Mouse (Mus musculus) cerebellum, adult 11 months (tissue): ENCODE data around the gene Pou2f1.

Source experiments
- DNase-seq: peaks from one replicate; pipeline ENCODE4 v3.0.0; 2022

The Pou2f1 gene

GRCm38 (mm10) chr1:165840548-165841230 is 161.8 kb downstream of the Pou2f1 start:
- no peak for DNase-seq

GRCm38 (mm10) chr1:165839201-165839600 is 163.3 kb downstream of the Pou2f1 start:
- DNase-seq, result no peak

- no peak for DNase-seq
These were observed 164.9 kb downstream of the Pou2f1 start for GRCm38 (mm10) chr1:165837546-165837945.

- DNase-seq, result no peak
These were observed 166.0 kb downstream of the Pou2f1 start for GRCm38 (mm10) chr1:165836461-165836860.

GRCm38 (mm10) chr1:165834633-165834975 is 167.9 kb downstream of the Pou2f1 start:
- DNase-seq, result no peak

GRCm38 (mm10) chr1:165833910-165834632 is 168.4 kb downstream of the Pou2f1 start:
- DNase-seq, result no peak

- DNase-seq, result no peak
These were observed 169.2 kb downstream of the Pou2f1 start for GRCm38 (mm10) chr1:165833244-165833643.

GRCm38 (mm10) chr1:165829890-165830289 is 172.6 kb downstream of the Pou2f1 start:
- no peak for DNase-seq

- no peak for DNase-seq
These were observed 173.9 kb downstream of the Pou2f1 start for GRCm38 (mm10) chr1:165828615-165829014.

- no peak for DNase-seq
These were observed 174.3 kb downstream of the Pou2f1 start for GRCm38 (mm10) chr1:165828173-165828572.

- no peak for DNase-seq
These were observed 180.4 kb downstream of the Pou2f1 start for GRCm38 (mm10) chr1:165822031-165822430.

GRCm38 (mm10) chr1:165819147-165819546 is 183.3 kb downstream of the Pou2f1 start:
- DNase-seq, result no peak

GRCm38 (mm10) chr1:165818145-165818860 is 184.2 kb downstream of the Pou2f1 start:
- no peak for DNase-seq

GRCm38 (mm10) chr1:165817264-165817663 is 185.2 kb downstream of the Pou2f1 start:
- no peak for DNase-seq

- no peak for DNase-seq
These were observed 186.1 kb downstream of the Pou2f1 start for GRCm38 (mm10) chr1:165816391-165816790.
